Mouse (Mus musculus) neural tube, embryonic 14.5 days (tissue): ENCODE measurements around the gene a. TPM values are rescaled to one million over a fixed set of nuclear protein-coding genes. Genes with fewer than 3 reads are reported as not detected.

Experiments
- ATAC-seq: fragments of 200-750 bp; cut with Nextera tagmentation; 2 replicates; pipeline ENCODE4 v1.8.0; 2017; ENCODE audit warnings: low read depth, mild to moderate bottlenecking, moderate TSS enrichment, moderate library complexity
- H3K27ac ChIP-seq: fragments of 300-500 bp; sonication (generic); 2 replicates; pipeline ENCODE4 v1.5.1; 2014; ENCODE audit warnings: low read depth, mild to moderate bottlenecking, control low read depth, low read length, moderate library complexity, mixed read lengths
- H3K27me3 ChIP-seq: fragments of 300-500 bp; sonication (generic); 2 replicates; pipeline ENCODE4 v1.6.1; 2014; ENCODE audit warnings: low read length; ENCODE audit not compliant: control insufficient read depth, insufficient read depth
- H3K36me3 ChIP-seq: fragments of 300-500 bp; sonication (generic); 2 replicates; pipeline ENCODE4 v1.6.1; 2014; ENCODE audit warnings: low read length, mixed read lengths; ENCODE audit not compliant: control insufficient read depth, insufficient read depth
- H3K4me1 ChIP-seq: fragments of 300-500 bp; sonication (generic); 2 replicates; pipeline ENCODE4 v1.6.1; 2014; ENCODE audit warnings: low read length; ENCODE audit not compliant: control insufficient read depth, insufficient read depth
- H3K4me2 ChIP-seq: fragments of 300-500 bp; sonication (generic); 2 replicates; pipeline ENCODE4 v1.6.1; 2014; ENCODE audit warnings: mild to moderate bottlenecking, low read depth, low read length, control low read depth
- H3K4me3 ChIP-seq: fragments of 300-500 bp; sonication (generic); 2 replicates; pipeline ENCODE4 v1.5.1; 2014; ENCODE audit warnings: low read depth, low read length, control low read depth, mixed read lengths
- H3K9ac ChIP-seq: fragments of 300-500 bp; sonication (generic); replicated peaks from 2 replicates; pipeline ENCODE4 v1.6.1; 2014; ENCODE audit warnings: low read depth, mild to moderate bottlenecking, control low read depth, low read length, mixed read lengths
- H3K9me3 ChIP-seq: fragments of 300-500 bp; sonication (generic); 2 replicates; pipeline ENCODE4 v1.6.1; 2016; ENCODE audit warnings: low read length; ENCODE audit not compliant: control insufficient read depth
- WGBS: fragments of 180-500 bp; shearing (Covaris S2); extraction: QIAGEN DNeasy Blood & Tissue Kit; methylation state at CpG from one replicate; pipeline ENCODE4 v1.1.7; 2014; 5-methylcytosine and 5-hydroxymethylcytosine counted together
- polyA plus RNA-seq: library from polyadenylated mRNA; unstranded; fragments of >200 nt; fragmentation: Nextera tagmentation; extraction: Ambion mirVana; gene quantifications from 2 replicates; pipeline ENCODE4 v1.2.1, GENCODE M21; 2014

a gene
- polyA plus RNA-seq, 1 experiment from 2014 or later = not detected

GRCm38 (mm10) chr2:154776496-154776895 is 14.7 kb upstream of the a start:
- H3K4me1 ChIP-seq = no peaks in the 10 kb centered on the region
- ATAC-seq = no peak
- no peak overlapping the region for H3K9ac ChIP-seq
- no peaks in the 10 kb centered on the region for H3K36me3 ChIP-seq
- 86% methylated on average over 7 of the region's 7 CpGs for WGBS
- H3K4me3 ChIP-seq = no peak overlapping the region
- H3K27ac ChIP-seq = no peak overlapping the region
- no peak overlapping the region for H3K4me2 ChIP-seq
- H3K27me3 ChIP-seq = no peaks in the 10 kb centered on the region
- no peaks in the 10 kb centered on the region for H3K9me3 ChIP-seq

DNA sequence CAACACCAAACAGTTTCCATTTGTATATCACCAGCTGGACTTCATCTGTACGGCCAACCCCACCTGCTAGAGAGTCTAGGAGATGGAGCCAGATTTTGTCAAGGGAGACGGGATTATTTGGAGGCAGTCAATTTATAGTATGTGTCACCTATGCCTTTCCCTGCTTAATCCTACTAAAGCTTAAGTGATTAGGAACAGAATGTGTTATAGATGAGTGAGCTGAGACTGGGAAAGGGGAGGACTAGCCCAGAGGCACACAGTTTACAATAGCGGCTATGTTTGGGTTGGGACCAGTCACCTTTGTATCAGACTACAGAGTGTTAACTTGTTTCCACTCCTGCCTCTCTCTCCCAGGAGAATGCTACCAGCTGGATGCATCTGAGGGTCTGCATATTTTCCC is 11.6 kb upstream of the a start:
- Histone ChIP-seq H3K27ac (no peak overlapping the region), H3K27me3 (no peaks in the 10 kb centered on the region), H3K9me3 (no peaks in the 10 kb centered on the region), H3K9ac (no peak overlapping the region), H3K36me3 (no peaks in the 10 kb centered on the region), H3K4me1 (no peaks in the 10 kb centered on the region), H3K4me2 (no peak overlapping the region), H3K4me3 (no peak overlapping the region)
- 87% methylated on average over 3 of the region's 3 CpGs for WGBS
- ATAC-seq = no peak

DNA sequence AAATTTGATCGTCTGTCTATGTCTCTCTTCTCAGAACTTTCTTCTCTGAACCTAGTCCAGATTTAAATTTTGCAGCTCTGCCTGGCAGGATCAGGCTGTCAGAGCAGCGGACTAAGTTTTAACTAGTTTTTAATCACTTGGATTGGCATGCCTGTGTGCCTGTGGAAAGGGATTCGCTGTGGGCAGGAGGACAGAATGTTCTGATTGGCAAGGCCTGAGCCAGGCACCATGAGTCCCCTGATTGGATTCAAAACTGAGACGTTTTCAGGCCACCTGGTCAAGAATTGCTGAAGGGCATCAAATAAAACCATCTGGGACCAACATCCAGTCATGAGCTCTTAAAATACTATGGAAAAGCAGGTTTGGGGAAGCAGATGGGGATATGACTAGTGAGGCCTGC is 8.8 kb upstream of the a start:
- H3K9ac ChIP-seq = no peak overlapping the region
- H3K9me3 ChIP-seq = no peaks in the 10 kb centered on the region
- H3K27ac ChIP-seq = no peak overlapping the region
- no peaks in the 10 kb centered on the region for H3K4me1 ChIP-seq
- H3K27me3 ChIP-seq = no peaks in the 10 kb centered on the region
- no peak for ATAC-seq
- H3K36me3 ChIP-seq = no peaks in the 10 kb centered on the region
- H3K4me3 ChIP-seq = no peak overlapping the region
- WGBS = 77% methylated on average over 4 of the region's 4 CpGs
- no peak overlapping the region for H3K4me2 ChIP-seq

DNA sequence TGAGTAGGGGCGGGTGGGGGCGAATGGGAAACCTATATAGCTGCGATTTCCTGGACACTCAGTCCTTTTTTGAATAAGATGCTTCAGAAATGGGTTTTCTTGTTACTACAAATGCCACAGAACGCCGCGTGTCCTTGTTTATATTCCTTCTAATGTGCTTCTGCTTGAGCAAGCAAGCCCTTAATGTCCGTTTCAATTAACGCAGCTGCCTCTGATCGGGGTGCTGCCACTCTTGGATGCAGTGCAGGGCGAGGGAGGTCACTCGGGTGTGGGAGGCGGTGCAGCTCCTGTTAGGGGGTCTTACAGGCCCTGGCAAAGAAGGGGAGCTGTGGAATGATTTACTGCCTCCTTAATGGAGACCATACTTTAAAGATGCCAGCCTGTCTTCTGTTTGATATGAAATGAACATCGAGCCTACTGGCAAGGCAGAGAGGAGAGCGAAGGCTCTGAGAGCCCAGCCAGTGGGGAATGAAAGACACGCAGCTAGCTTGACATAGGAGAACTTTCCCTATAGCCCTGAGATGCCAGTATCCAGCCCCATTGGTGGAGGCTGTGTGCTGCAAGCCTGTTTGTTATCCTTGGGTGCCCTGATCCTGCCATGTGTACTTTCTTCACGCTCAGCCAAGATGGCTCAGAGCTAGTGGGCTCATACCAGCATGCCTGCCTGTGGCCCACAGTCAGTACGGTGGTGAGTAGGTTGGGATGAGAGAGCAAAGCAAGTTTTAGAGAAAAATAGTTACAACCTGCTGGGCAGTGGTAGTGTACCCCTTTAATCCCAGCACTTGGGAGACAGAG is 8.1 kb upstream of the a start:
- Histone ChIP-seq H3K4me2 (no peak overlapping the region), H3K4me1 (no peaks in the 10 kb centered on the region), H3K27me3 (no peaks in the 10 kb centered on the region), H3K9me3 (no peaks in the 10 kb centered on the region), H3K36me3 (no peaks in the 10 kb centered on the region), H3K9ac (no peak overlapping the region), H3K4me3 (no peak overlapping the region), H3K27ac (no peak overlapping the region)
- ATAC-seq = no peak; the same call in 1 of the 2 replicates
- 46% methylated on average over 17 of the region's 17 CpGs for WGBS

GRCm38 (mm10) chr2:154785284-154785683 is 5.9 kb upstream of the a start:
- 59% methylated on average over 3 of the region's 3 CpGs for WGBS
- ATAC-seq = no peak
- Histone ChIP-seq H3K4me3 (no peak overlapping the region), H3K36me3 (no peaks in the 10 kb centered on the region), H3K9ac (no peak overlapping the region; the same call in 1 of the 2 replicates), H3K9me3 (no peaks in the 10 kb centered on the region), H3K27ac (no peak overlapping the region), H3K4me2 (no peak overlapping the region), H3K4me1 (0 out of 2 replicates have a peak, but pooled peaks cover 5% of the 10 kb centered on the region), H3K27me3 (no peaks in the 10 kb centered on the region)

- H3K36me3 ChIP-seq = no peaks in the 10 kb centered on the region
- no peaks in the 10 kb centered on the region for H3K9me3 ChIP-seq
- no peak for ATAC-seq
- H3K9ac ChIP-seq = no peak overlapping the region
- H3K4me1 ChIP-seq = 0 out of 2 replicates have a peak, but pooled peaks cover 5% of the 10 kb centered on the region
- no peak overlapping the region for H3K4me3 ChIP-seq
- WGBS = 45% methylated on average over 3 of the region's 3 CpGs
- no peak overlapping the region for H3K4me2 ChIP-seq
- no peak overlapping the region for H3K27ac ChIP-seq
- no peaks in the 10 kb centered on the region for H3K27me3 ChIP-seq
Measured at GRCm38 (mm10) chr2:154786187-154786586, 5.0 kb upstream of the a start.

DNA sequence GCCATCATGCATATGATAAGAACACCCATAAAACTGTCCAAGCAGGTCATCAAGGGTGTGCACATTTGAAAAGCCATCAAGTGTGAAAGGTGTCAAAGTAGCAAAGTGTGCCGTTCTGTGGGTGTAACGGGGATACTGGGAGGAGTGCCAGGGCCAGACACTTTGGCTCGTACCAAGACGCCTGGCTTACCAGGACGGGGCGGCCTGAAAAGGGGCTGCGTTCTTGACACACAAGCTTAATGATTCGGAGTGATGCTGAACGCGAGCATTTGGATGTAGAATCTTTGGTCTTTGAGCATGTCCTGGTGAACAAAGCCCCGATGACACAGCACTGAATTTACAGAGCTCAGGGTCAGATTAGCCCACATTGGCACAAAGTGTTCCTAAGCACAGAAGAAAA is 4.4 kb upstream of the a start:
- Histone ChIP-seq H3K4me1 (0 out of 2 replicates have a peak, but pooled peaks cover 5% of the 10 kb centered on the region), H3K27me3 (no peaks in the 10 kb centered on the region; the same call in 1 of the 2 replicates), H3K9ac (no peak overlapping the region), H3K4me2 (no peak overlapping the region), H3K27ac (no peak overlapping the region), H3K36me3 (no peaks in the 10 kb centered on the region), H3K4me3 (no peak overlapping the region), H3K9me3 (no peaks in the 10 kb centered on the region)
- ATAC-seq = no peak
- 78% methylated on average over 11 of the region's 11 CpGs for WGBS

DNA sequence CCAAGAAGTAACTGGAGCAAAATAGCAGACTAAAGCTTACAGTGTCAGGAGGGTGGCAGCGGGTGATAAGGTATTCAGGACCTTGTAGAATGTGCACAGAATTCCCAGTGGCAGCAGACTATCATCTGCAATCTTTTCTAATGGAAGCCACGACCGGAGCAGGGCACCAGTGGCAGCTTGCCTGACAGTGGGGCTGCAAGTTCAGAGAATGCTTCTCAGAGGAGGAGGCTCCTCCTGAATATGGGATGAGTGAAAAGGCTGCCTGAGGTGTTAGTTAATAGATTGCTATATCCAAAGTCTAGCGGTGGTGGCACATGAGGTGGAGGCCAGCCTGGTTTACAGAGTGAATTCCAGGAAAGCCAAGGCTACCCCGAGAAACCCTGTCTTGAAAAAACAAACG is 1.8 kb upstream of the a start:
- Histone ChIP-seq H3K27me3 (no peaks in the 10 kb centered on the region; the same call in 1 of the 2 replicates), H3K4me2 (no peak overlapping the region), H3K9ac (no peak overlapping the region), H3K9me3 (no peaks in the 10 kb centered on the region), H3K4me3 (no peak overlapping the region), H3K36me3 (no peaks in the 10 kb centered on the region), H3K27ac (no peak overlapping the region), H3K4me1 (peaks cover 24% of the 10 kb centered on the region)
- no peak for ATAC-seq
- 78% methylated on average over 6 of the region's 6 CpGs for WGBS

GRCm38 (mm10) chr2:154789977-154790655 is 1.1 kb upstream of the a start:
- Histone ChIP-seq H3K27me3 (no peaks in the 10 kb centered on the region; the same call in 1 of the 2 replicates), H3K4me3 (peak overlapping the region; percentile 94), H3K4me2 (peak overlapping the region; percentile 91), H3K4me1 (peaks cover 24% of the 10 kb centered on the region), H3K9me3 (no peaks in the 10 kb centered on the region), H3K9ac (peak overlapping the region; percentile 39), H3K36me3 (no peaks in the 10 kb centered on the region), H3K27ac (peak overlapping the region; percentile 99)
- 3% methylated on average over 14 of the region's 14 CpGs for WGBS
- no peak for ATAC-seq
